ENCODE assay signal across 7 mouse cellular contexts in the genomic region with DNA sequence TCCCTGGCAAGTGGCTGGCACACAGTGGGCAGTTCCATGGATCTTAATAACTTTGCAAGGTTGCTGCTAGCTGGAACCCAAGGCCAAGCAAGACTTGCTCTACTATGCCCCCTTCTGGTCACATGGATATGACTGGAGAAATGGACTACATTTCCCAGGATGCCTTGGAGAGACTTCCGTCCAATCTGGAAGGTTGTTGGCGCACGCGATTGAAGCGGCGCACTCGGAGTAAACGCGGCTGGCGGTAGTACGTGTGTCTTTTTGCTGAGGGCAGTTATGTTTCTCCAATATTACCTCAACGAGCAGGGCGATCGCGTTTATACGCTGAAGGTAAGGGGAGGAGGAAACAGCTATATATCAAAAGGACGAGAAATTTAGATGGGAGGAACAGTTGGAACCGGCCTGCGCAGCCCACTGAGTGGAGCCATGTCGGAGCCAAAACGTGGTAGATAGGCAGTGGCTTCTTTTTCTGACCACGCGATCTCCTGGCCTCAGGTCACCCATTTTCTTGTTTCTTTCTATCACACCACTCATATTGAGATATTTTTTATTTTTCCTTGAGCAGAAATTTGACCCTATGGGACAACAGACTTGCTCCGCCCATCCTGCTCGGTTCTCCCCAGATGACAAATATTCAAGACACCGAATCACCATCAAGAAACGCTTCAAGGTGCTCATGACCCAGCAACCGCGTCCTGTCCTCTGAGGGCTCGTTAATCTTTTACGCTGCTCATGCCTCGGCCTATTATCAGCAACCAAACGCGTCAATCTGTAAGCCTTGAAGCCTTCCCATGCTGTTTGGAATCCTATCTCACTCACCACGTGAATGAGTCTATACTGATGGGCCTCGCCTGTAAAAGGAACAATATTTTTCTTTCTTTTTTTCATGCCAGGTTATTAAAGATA. TPM values are rescaled to one million over a fixed set of nuclear protein-coding genes. Genes with fewer than 3 reads are reported as not detected.
DNase-seq lines count a peak whose midpoint lies in the region; ATAC-seq lines count a peak whose summit lies in the region.

A gene (plus strand): TSS at position 179 of the 906 bp plus-strand sequence.

- peaks cover 26% of the 10 kb centered on the region for H3K4me1 ChIP-seq in embryonic facial prominence, embryonic 10.5 days
- peaks cover 22% of the 10 kb centered on the region for H3K4me1 ChIP-seq in limb, embryonic 10.5 days
- H3K4me1 ChIP-seq in midbrain, embryonic 13.5 days (replicated peaks) = peaks cover 28% of the 10 kb centered on the region

- WGBS in embryonic facial prominence, embryonic 10.5 days = under 1% methylated on average over 36 of the region's 36 CpGs
- under 1% methylated on average over 36 of the region's 36 CpGs for WGBS in limb, embryonic 10.5 days
- under 1% methylated on average over 36 of the region's 36 CpGs for WGBS in midbrain, embryonic 13.5 days

- peak within 1 kb of the TSS; percentile 85 for H3K27ac ChIP-seq in embryonic facial prominence, embryonic 10.5 days (replicated peaks)
- H3K27ac ChIP-seq in limb, embryonic 10.5 days = peak within 1 kb of the TSS; percentile 86
- H3K27ac ChIP-seq in midbrain, embryonic 13.5 days = peak within 1 kb of the TSS; percentile 62

- H3K27me3 ChIP-seq in embryonic facial prominence, embryonic 10.5 days (replicated peaks; ENCODE audit: low read depth, poor library complexity, severe bottlenecking) = no peaks in the 10 kb centered on the region
- no peaks in the 10 kb centered on the region for H3K27me3 ChIP-seq in limb, embryonic 10.5 days (ENCODE audit: low read depth, poor library complexity, severe bottlenecking)
- no peaks in the 10 kb centered on the region for H3K27me3 ChIP-seq in midbrain, embryonic 13.5 days

- no peaks in the 10 kb centered on the region; the same call in 1 of the 2 replicates for H3K36me3 ChIP-seq in embryonic facial prominence, embryonic 10.5 days (replicated peaks)
- H3K36me3 ChIP-seq in limb, embryonic 10.5 days = peaks cover 4% of the 10 kb centered on the region; the same call in 1 of the 2 replicates
- H3K36me3 ChIP-seq in midbrain, embryonic 13.5 days = no peaks in the 10 kb centered on the region

- peak within 1 kb of the TSS; percentile 65 for H3K9ac ChIP-seq in midbrain, embryonic 13.5 days (replicated peaks)

- peak; percentile 90 for DNase-seq in adrenal gland, postnatal 14 days
- DNase-seq in embryonic facial prominence, embryonic 10.5 days (ENCODE audit: low spot score) = peak; percentile 85
- DNase-seq in kidney, adult 11 months = peak; percentile 82
- peak; percentile 82 for DNase-seq in limb, embryonic 10.5 days (ENCODE audit: low spot score)
- peak; percentile 70 for DNase-seq in spleen, adult 12 weeks (ENCODE audit: low spot score)

- H3K4me3 ChIP-seq in embryonic facial prominence, embryonic 10.5 days = peak within 1 kb of the TSS; percentile 71
- peak within 1 kb of the TSS; percentile 70 for H3K4me3 ChIP-seq in limb, embryonic 10.5 days
- peak within 1 kb of the TSS; percentile 65 for H3K4me3 ChIP-seq in midbrain, embryonic 13.5 days (replicated peaks)

- peak; percentile 55 for ATAC-seq in granulocyte monocyte progenitor cell, adult 5-6 weeks (replicated peaks; ENCODE audit: poor library complexity, severe bottlenecking)
- peak; percentile 63 for ATAC-seq in midbrain, embryonic 13.5 days

- H3K9me3 ChIP-seq in embryonic facial prominence, embryonic 10.5 days = no peaks in the 10 kb centered on the region
- no peaks in the 10 kb centered on the region for H3K9me3 ChIP-seq in limb, embryonic 10.5 days (replicated peaks)
- H3K9me3 ChIP-seq in midbrain, embryonic 13.5 days = no peaks in the 10 kb centered on the region

- H3K4me2 ChIP-seq in midbrain, embryonic 13.5 days (replicated peaks) = peak within 1 kb of the TSS; percentile 74

RNA-seq across cellular contexts. Expression of the gene that starts here (rescaled TPM):
- 128 and 139 TPM in 2 replicates for total RNA-seq in adrenal gland, postnatal 14 days (2021)
- polyA plus RNA-seq in embryonic facial prominence, embryonic 10.5 days (2016; fragmentation: Nextera tagmentation; extraction: Ambion mirVana) = 220 and 238 TPM in 2 replicates
- total RNA-seq in granulocyte monocyte progenitor cell, adult 5-6 weeks (2014; fragmentation: Nextera tagmentation) = 139 and 177 TPM in 2 replicates
- 220 and 244 TPM in 2 replicates for total RNA-seq in granulocyte monocyte progenitor cell, adult 5-6 weeks (2017)
- polyA plus RNA-seq in limb, embryonic 10.5 days (2016; fragmentation: Nextera tagmentation; extraction: Ambion mirVana) = 188 and 253 TPM in 2 replicates
- polyA plus RNA-seq in midbrain, embryonic 13.5 days (2015; fragmentation: Nextera tagmentation; extraction: Ambion mirVana) = 152 and 160 TPM in 2 replicates

Comparison
In these comparisons a context has a peak if more than half of its experiments do, and no peak if none do; other contexts are left out.
1. Peak in every context shown above with its lines: DNase-seq, ATAC-seq, H3K4me3 ChIP-seq and H3K27ac ChIP-seq.